Mouse (Mus musculus): ENCODE data around the gene Lrrc4.
A peak's percentile ranks its signal among the peaks of the same experiment; 100 is the strongest.

The Lrrc4 gene

DNA sequence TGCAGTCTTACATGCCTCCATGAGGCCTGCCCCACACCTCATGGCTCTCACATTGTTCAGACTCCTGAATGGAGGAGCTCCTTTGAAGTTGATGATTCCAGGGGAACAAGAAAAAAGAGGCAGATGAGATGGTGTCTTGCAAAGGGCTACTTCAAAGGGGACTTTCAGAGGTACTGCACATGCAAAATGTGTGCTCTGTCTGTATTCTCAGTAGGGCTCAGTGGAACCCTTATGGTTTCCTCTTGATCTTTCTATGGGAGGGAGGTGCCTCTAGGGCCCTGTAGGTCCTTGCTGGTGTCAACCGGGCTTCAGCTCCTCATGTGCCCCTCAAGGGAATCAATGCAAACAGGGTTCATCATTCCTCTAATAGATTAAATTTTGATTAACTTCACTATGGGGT is 159.2 kb downstream of the Lrrc4 start:
- DNase-seq (ENCODE audit: low spot score in 2 of 2): no peak

- no peak for DNase-seq (ENCODE audit: low spot score in 2 of 2)
These were observed 162.3 kb downstream of the Lrrc4 start for GRCm38 (mm10) chr6:28669251-28669650.

DNA sequence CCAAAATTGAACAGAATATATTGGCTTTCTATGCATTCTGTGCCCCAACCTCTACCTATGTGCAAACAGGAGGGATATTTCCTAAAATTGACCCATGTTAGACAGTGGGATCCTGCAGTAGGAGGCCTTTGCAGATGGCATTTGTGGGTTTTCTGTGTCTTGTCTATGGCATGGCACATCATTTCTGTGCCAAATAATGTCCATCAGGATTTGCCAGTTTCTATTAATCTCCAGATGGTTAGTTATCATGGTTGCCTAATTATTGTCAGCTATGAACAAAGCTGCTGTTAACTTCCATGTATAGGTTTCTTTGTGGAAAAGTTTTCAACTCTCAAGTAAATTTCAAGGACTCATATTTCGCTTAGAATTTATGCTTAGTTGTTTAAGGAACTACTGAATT is 164.0 kb downstream of the Lrrc4 start:
- DNase-seq (ENCODE audit: low spot score in 2 of 2): no peak

DNA sequence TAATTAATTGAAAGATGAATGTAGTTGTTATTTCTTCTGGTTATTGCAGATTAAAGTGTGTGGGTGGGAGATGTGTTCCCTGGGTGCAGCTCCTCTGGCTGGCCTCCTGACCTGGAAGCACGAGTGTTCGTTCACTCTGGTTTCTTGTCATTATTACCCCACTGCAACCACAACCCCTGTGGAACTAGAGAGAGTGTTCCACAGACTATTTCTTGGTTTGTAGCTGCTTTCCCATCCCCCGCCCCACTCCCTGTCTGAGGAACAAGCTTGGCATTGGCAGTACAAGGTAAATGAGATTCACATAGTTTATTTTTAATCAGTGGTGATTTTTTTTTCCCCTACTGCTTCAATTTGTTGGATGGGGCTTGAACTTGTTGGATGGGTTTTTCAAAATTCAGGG is 166.8 kb downstream of the Lrrc4 start:
- no peak for DNase-seq (ENCODE audit: low spot score in 2 of 2)

- DNase-seq (ENCODE audit: low spot score in 2 of 2): no peak
These were observed 167.9 kb downstream of the Lrrc4 start for GRCm38 (mm10) chr6:28663670-28664069.

DNA sequence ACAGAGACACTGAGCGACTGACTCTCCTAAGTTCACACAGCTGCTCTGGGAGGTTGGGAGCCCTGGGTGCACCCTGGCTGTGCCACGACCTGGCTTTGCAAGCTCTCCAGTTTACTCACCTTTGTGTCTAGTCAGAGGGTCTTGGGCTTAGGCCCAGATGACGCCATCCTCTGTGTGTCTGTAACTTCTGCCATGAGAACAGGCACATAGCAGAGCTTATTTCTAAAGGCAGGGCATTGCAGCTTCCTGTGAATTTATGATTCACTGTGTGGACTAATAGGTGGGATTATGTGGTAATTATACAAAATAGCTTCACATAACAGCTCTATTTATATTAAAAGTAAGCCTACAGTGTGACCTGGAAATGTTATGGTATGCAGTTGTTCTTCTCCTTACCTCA is 168.5 kb downstream of the Lrrc4 start:
- DNase-seq (ENCODE audit: low spot score in 2 of 2): no peak

- no peak for DNase-seq (ENCODE audit: low spot score in 2 of 2)
These were observed 175.0 kb downstream of the Lrrc4 start for GRCm38 (mm10) chr6:28656511-28656910.

DNA sequence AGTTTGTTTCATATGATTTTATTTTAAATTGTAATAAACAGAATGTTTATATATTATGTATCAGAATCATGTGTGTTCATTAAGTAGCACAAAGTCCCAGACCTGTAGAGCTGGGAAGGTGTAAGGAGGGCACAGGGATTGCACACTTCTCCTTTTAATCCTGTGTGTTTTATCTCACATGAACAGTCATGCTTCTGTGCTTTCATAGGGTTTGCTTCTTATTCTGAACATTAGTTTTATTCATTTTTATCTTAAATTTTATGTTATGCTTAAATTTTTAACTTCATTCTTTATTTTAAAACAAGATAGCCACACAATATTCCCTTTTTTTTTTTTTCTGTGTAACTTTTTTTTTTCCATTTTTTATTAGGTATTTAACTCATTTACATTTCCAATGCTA is 186.3 kb downstream of the Lrrc4 start:
- DNase-seq (ENCODE audit: low spot score in 2 of 2): no peak

DNA sequence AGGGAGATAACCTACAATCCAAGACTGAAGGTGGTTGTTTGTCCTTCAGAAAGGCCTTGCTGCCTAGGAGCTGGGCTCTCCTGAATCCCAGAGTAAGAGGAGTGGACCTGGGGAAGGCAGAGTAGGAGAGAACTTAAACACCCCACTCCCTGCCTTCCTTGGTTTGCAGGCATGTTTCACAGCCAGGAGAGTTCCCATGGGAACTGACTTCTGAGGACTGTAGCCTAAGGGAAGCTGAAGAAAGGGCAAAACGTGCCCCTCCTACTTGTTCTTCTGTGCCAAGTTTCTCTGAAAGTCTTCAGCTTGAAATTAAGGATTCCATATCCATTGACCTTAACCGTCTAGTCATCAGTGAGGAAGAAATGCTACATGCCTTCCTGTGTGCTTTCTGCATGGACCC is 188.6 kb downstream of the Lrrc4 start:
- DNase-seq (ENCODE audit: low spot score in 2 of 2): no peak

DNA sequence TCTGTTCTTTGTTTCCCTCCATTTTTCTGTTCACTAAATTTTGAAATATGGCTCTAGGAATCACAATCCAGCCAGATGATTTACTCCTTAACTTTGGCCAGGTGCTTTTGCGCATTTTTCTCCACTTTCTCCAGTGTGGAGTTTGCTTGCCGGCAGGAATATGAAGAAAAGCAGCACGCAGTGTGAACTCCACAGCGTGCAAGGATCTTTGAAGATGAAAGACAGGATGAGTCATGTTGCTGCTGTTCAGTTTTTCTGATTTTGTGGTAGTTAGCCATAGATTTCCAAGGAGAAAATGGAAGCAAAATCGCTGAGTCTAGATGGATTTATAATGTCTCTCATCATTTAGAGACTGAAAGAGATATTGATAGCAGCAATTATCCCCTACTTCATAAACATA is 191.5 kb downstream of the Lrrc4 start:
- DNase-seq (ENCODE audit: low spot score in 2 of 2): no peak

- DNase-seq (ENCODE audit: low spot score in 2 of 2): no peak
These were observed 195.8 kb downstream of the Lrrc4 start for GRCm38 (mm10) chr6:28635531-28636348.

GRCm38 (mm10) chr6:28635092-28635491 is 196.5 kb downstream of the Lrrc4 start:
- DNase-seq (ENCODE audit: low spot score in 2 of 2): no peak

DNA sequence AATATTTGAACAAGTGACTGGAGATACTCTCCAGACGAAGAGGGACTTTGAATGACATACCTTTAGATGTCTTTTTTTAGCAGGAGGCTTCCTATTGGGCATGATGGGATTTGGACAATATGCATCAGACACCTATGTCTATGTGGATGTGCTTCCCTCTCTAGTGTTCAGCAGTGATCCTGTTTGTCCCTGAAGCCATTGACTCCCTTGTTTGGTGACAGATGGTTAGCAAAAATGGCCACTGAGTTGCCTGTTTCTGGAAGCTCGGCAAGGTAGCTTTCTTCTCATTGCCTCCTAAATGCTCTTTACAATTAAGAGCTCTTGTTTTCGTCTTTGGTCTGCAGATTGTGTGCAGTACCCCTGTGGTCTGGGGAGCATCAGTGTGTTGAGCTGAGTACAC is 197.9 kb downstream of the Lrrc4 start:
- no peak for DNase-seq (ENCODE audit: low spot score in 2 of 2)

- DNase-seq (ENCODE audit: low spot score in 2 of 2): no peak
These were observed 198.4 kb downstream of the Lrrc4 start for GRCm38 (mm10) chr6:28633120-28633519.

DNA sequence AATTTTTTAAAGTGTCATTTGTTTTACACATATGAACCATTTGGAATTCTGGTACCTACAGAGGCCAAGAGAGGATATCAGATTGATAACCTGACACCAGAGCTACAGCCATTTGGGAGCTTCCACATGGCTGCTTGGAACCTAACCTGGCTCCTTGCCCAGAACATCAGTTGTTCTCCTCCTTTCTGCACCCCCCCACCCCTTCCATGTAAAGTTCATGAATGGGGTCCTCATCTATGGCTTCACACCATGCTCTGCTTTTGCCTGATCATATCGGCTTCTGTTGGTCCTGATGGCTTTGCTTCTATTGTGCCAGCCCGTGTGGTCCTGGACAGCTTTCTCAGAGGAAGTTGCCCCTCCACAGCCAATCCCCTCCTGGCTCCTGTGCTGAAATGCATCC is 200.6 kb downstream of the Lrrc4 start:
- DNase-seq (ENCODE audit: low spot score in 2 of 2): no peak

GRCm38 (mm10) chr6:28629866-28630265 is 201.7 kb downstream of the Lrrc4 start:
- no peak for DNase-seq (ENCODE audit: low spot score in 2 of 2)

DNA sequence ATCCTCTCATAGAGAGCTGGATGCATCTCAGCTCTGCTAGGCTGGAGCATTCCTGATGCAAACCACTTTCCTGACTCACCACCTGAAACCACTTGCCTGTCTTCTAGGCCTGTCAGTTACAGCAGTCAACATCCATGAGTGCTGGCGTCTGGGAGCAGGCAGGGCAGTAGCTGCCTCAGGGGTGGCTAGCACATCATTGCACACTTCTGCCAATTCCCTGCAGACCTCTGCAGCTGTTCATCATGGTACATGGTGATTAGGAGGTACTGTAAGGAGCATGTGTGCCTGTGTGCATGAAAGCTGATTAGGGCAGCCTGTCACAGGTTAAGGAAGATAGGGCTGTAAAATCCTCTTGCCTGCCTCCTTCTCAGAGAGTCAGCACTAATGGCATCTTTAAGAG is 203.1 kb downstream of the Lrrc4 start:
- DNase-seq (ENCODE audit: low spot score in 2 of 2): no peak

GRCm38 (mm10) chr6:28622963-28623362 is 208.6 kb downstream of the Lrrc4 start:
- DNase-seq (ENCODE audit: low spot score in 2 of 2): no peak

- no peak for DNase-seq (ENCODE audit: low spot score in 2 of 2)
These were observed 209.0 kb downstream of the Lrrc4 start for GRCm38 (mm10) chr6:28622522-28622921.

- DNase-seq (ENCODE audit: low spot score in 2 of 2): no peak
These were observed 209.6 kb downstream of the Lrrc4 start for GRCm38 (mm10) chr6:28621961-28622360.

GRCm38 (mm10) chr6:28621431-28621830 is 210.1 kb downstream of the Lrrc4 start:
- DNase-seq (ENCODE audit: low spot score in 2 of 2): no peak

- peak; percentile 3 to 6 for DNase-seq (ENCODE audit: low spot score in 2 of 2)
These were observed 212.8 kb downstream of the Lrrc4 start for GRCm38 (mm10) chr6:28618751-28619153.

DNA sequence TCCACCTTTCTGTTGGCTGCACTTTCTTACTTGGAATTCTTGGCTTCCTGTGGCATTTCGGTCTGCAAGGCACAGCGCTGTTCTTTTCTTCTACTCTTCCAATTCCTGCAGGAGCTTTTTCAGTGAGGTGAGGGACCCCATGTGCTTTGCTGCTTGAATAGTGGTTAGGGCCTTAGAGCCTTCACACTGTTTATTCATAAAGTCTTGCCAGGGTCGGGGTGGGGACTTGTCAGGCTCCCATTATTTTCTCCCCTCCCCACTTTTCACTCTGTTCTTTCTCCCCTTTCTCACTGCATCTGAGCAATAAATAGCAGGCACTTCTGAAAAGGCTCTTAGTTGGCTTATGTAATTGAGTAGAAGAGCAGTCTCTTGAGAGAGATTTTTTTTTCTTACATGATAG is 213.2 kb downstream of the Lrrc4 start:
- DNase-seq (ENCODE audit: low spot score in 2 of 2): no peak

- DNase-seq (ENCODE audit: low spot score in 2 of 2): no peak
These were observed 215.6 kb downstream of the Lrrc4 start for GRCm38 (mm10) chr6:28615966-28616365.
